Mouse (Mus musculus) right cerebral cortex, postnatal 36 days (tissue): ENCODE measurements around the gene Gphb5.
"Not testable (repeated sequence)": the region's sequence is repeated elsewhere in the genome, so short reads cannot be mapped to it uniquely, and the experiment has no call there.

Source experiments
- DNase-seq, 2 experiments: peaks; one replicate each; pipeline ENCODE4 v3.0.0; 2022; ENCODE audit warnings: low spot score in 2 of 2, mixed read lengths in 1 of 2

The Gphb5 gene

GRCm38 (mm10) chr12:75416681-75417080, at the start of gene Gphb5:
Gene Gphb5, minus strand, starts transcription at chr12:75416781.
- no peak for DNase-seq

DNA sequence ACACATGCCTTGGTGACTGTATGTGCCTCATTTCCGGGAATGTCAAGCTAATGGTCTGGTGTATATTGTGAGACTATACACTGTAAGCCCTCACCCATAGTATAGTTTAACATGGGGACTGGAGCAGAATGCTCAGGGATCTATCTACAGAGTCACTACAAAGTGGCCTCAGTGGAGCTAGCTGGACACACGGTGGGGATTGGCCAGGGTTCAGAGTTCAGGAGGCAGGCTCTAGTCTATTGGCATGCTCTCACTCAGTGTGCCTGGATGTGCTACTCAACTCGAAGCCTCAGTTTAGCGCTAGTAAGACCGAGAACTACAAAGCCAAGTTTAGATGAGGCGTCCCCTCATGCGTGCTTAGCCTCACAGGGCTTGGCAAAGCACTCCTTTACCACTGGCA, 49.6 kb upstream of the Gphb5 start:
- DNase-seq: no peak

- DNase-seq: no peak
These were observed 47.6 kb upstream of the Gphb5 start for GRCm38 (mm10) chr12:75464016-75464769.

GRCm38 (mm10) chr12:75460561-75460960, 44.0 kb upstream of the Gphb5 start:
- DNase-seq: no peak

GRCm38 (mm10) chr12:75459656-75460055, 43.1 kb upstream of the Gphb5 start:
- no peak for DNase-seq

DNA sequence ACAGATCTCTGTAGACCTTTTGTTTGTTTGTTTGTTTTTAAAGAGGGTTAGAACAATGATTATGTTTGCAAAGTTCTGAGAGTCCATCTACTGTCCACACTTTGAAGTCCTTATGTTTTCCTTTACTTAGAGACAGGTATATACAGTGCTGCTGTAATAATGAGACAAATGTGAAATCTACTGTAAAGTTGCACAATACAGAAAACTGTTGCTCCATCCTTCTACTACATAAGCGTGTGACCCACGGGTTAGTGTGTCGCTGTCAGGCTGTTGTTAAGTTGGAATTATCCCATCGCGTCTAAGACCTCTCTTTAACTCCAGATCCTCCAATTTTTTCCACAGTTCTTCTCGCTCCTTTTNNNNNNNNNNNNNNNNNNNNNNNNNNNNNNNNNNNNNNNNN, 36.9 kb upstream of the Gphb5 start:
- no peak for DNase-seq

- no peak for DNase-seq
These were observed 36.4 kb upstream of the Gphb5 start for GRCm38 (mm10) chr12:75453027-75453426.

DNA sequence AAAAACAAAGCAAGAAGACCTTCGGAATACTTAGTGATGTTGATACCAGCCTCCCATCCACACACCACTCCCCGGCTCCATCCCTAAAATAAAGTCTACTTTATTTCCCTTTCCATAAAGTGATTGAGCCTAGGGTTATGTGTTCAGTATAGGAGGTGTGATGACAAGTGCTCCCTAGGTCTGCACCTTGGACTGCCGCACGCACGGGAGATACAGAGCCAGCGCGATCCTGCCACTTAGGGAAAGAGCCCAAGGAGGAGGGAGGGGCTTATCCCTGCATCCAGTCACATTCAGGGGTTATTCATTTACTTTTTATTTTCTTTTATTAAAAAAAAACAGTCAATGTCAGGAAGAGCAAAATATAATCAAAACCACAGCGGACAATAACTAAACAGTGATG, 34.0 kb upstream of the Gphb5 start:
- DNase-seq: no peak

DNA sequence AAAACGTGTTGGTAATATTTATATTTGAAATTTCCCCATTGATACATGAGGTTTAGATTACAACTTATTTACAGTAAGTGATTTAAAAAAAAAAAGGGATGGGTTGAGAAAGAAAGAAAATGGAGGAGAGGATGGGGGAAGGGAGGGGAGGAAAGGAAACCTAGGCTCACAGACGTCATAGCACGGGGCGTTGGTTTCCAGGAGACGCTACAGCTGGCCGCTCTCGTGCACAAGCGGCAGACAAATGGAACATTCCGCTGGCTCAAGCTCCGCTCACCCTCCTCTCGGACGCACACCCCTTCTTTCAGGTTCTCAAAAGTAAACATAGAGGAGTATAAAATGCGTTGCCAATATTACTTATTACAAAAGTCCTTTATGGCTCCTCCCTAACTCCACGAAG, 33.4 kb upstream of the Gphb5 start:
- no peak for DNase-seq

DNA sequence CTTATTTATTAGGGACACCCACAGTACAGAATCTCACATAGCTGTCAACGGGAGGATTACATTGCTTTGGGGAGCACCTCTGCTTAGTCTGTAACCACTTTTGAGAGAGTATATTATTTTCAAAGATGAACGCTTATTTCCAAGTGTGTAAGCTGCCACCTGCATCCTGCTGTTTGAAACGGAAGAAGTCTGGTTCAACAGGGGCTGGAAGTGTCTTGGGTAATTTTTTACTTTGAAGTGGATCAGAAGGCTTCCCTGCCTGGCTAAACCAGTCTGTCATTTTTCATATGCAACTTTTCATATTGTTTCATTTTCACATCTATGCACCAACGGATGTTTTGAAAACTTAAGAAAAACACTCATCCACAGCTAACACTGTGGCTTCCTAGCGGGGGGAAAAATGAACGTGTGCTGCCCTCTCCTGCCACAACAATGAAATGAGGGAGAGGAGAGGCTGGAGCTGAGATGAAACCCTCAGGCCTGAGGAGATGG, 32.9 kb upstream of the Gphb5 start:
- no peak for DNase-seq

DNA sequence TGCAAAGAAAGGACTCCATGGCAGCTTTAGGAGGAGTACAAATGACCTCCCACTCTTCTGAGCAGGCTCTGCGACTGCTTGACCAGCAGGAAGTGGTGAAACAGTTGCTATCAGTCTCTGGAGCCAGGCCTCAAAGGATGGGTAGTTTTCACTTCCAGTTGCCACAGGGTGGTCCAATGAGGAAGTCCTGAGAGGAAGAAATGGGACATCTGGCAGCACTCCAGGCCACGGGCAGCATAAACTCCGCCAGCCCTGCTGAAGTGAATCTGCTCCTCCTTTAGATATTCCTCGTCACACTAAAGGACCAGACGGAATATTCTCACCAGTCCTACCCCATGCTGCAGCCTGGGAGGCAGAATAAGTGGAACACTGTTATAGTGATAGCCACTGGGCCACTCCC, 32.3 kb upstream of the Gphb5 start:
- no peak for DNase-seq

DNA sequence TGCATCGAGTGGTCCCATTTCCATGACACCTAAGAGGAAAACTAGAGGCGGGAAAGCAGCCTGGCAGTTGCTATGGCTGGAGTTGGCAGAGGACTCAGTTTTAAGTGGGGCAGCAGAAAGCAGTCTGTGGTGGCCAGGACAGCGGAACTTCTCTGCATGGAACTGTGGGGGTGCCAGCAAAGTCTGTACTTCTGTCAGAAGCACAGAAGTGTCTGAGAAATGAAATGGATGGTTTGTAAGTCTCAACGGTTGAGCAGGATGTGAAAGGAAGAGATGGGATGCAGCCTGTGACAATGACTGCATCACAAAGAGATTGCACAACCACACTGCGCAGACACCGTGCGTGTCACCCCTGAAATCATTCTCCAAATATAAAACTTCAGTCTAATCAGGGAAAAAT, 29.7 kb upstream of the Gphb5 start:
- DNase-seq: no peak

DNA sequence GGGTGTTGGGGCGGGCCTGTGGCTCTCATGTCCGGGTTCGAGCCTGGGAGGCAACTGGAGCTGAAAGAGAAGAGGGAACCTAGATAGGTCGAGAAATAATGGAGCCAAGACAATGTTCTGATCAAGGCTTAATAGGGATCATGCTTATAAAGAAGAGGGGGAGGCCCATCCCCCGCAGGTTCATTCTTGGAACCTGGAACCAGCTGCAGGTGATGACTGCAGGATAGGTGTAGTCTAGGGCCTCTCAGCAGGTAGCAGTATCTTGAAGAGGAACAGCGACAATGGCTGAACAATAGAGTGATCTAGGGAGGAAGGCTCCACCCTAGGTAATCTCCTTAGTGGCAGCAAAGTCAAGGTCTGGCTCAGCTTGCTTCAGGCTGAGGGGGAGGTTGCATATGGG, 15.8 kb upstream of the Gphb5 start:
- not testable (repeated sequence) for DNase-seq

- no peak for DNase-seq
These were observed 13.3 kb upstream of the Gphb5 start for GRCm38 (mm10) chr12:75429685-75430396.

DNA sequence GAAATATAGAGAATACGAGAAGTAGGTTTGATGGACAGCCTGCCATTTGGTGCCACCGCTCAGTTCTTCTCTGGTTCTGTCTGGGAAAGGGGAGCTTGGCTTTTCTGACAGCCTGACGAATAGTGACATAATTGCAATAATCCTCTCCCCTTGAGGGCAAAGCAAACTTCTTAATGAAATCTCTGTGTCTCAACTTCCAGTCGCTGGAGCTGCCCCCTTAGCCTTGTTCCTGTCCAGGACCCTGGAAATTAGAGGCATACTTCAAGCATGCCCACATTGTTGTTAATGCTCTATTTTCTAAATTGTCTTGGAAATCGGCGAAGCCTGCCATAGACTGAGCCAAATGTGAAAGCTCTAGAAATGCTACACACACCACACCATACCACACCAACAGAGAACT, 12.1 kb upstream of the Gphb5 start:
- no peak for DNase-seq

GRCm38 (mm10) chr12:75425882-75426281, 9.3 kb upstream of the Gphb5 start:
- DNase-seq: no peak

DNA sequence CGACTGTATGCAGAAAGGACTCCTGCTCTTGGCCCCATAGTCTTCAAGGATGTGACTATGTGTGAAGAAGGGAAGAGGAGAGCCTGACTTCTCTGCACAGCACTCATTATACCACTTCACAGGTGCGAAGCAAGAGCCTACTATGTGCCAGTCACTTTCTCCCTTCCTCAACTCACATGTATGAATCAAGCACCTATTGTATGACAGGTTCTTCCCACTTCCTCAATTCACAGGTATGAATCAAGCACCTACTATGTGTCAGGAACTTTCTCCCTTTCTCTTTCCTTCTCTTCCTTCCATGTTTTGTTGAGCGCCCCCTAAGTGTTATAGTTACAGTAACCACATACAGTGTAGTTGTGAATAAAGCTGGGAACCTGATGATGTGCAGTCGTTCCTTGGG, 8.2 kb upstream of the Gphb5 start:
- DNase-seq: no peak

DNA sequence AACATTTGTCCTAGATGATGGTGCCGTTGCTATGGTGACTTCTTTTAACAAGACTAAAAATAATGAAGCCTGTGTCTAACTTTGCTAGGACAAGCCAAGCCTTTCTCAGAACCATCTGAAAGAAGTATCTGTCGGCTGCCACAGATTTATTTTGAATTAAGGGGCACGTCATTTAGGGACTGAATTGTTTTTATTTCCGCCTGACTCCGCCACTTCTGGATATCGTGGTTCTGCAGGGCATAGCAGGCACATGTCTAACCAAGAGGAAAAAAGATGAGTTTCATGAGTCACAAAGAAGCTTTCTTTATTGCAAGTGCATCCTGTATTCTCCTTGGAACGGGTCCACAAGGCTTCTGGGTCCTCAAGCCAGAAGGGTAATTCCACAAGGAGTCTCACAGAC, 7.8 kb upstream of the Gphb5 start:
- DNase-seq: peak in 1 of 2 experiments; percentile 5

DNA sequence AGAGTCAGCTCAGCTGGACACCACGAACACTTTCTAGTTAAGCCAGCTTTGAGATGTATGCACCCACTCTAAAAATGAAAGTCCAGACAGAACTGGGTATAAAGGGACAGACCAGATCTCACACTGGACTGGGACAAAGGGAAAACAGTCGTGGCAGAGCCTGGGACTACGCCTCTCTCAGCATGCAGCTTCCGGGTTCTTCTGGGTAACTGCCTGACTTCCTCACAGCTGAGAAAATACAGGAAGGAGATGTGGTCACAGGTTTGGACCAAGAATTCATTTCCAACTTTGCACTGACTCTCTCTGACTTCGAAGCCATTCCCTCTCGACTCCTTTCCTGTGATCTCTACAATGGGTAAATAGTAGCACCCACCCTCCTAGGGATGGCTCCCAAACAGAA, 1.6 kb downstream of the Gphb5 start:
- no peak for DNase-seq

- no peak for DNase-seq
These were observed 3.6 kb downstream of the Gphb5 start for GRCm38 (mm10) chr12:75412964-75413363.

GRCm38 (mm10) chr12:75397077-75397476, 19.5 kb downstream of the Gphb5 start:
- no peak for DNase-seq

DNA sequence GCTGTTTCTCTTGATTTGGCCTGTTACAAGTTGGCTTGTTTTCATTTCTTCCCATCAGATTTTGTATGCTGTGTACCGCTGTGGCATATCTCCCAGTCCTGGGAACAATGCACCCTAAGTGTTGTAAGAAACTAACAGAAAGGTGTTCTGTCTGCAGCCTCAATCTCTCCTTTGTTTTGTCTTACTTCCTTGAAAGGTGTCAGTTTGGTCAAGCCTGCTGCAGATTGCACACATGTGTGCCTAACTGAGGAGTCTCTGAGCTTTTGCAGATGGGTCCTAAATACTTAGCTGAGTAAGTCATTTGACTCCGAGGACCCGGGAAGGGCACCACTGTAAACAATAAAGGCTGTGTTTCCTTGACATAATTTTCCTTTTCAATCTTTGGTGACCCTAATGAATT, 20.0 kb downstream of the Gphb5 start:
- DNase-seq: no peak
